Mouse (Mus musculus) ES-E14 (cell line): ENCODE data around the gene Ncl.

Experiments
- CHD2 ChIP-seq: IDR thresholded peaks from 2 replicates; pipeline ENCODE4 v1.6.1; 2014; ENCODE audit warnings: mild to moderate bottlenecking, low read depth, low read length, inconsistent platforms
- HCFC1 ChIP-seq: IDR thresholded peaks from 2 replicates; pipeline ENCODE4 v1.6.1; 2012; ENCODE audit warnings: low read length, inconsistent platforms, borderline replicate concordance; ENCODE audit not compliant: insufficient read depth
- MAFK ChIP-seq: IDR thresholded peaks from 2 replicates; pipeline ENCODE4 v1.6.1; 2014; ENCODE audit warnings: mild to moderate bottlenecking, low read depth, low read length, inconsistent platforms; ENCODE audit not compliant: insufficient read depth

GRCm38 (mm10) chr1:86345956-86346355 is 13.2 kb downstream of the Ncl start:
- TF ChIP-seq MAFK (no peak), CHD2 (no peak), HCFC1 (no peak)
